Mouse (Mus musculus) adrenal gland (tissue): Measurements from ENCODE around the gene Mterf2.

Source experiments
- intact Hi-C: fragments of 180-260 bp; cut with DNase I; formaldehyde crosslinking; loops from one replicate; pipeline ENCODE4 v1.15.1; 2025
- long read RNA-seq, 2 experiments: library from polyadenylated mRNA; unstranded; transcript quantifications; one replicate each; pipeline ENCODE4 v2.0.0; 2020; ENCODE audit warnings: borderline replicate concordance in 1 of 2; ENCODE audit not compliant: insufficient replicate concordance in 1 of 2

The Mterf2 gene
- long read RNA-seq, experiment 1, transcript Mterf2-201 (3 exons, 1,567 nt) = major isoform, 6 of 8 reads
- long read RNA-seq, experiment 1, partial matches to known transcripts = 0 of 8 reads
- long read RNA-seq, experiment 1, other reads (novel, unspliced or antisense) = 1 of 8 reads
- long read RNA-seq, experiment 2, transcript Mterf2-201 (3 exons, 1,567 nt) = major isoform, 8 of 12 reads
- long read RNA-seq, experiment 2, partial matches to known transcripts = 0 of 12 reads
- long read RNA-seq, experiment 2, other reads (novel, unspliced or antisense) = 1 of 12 reads

DNA sequence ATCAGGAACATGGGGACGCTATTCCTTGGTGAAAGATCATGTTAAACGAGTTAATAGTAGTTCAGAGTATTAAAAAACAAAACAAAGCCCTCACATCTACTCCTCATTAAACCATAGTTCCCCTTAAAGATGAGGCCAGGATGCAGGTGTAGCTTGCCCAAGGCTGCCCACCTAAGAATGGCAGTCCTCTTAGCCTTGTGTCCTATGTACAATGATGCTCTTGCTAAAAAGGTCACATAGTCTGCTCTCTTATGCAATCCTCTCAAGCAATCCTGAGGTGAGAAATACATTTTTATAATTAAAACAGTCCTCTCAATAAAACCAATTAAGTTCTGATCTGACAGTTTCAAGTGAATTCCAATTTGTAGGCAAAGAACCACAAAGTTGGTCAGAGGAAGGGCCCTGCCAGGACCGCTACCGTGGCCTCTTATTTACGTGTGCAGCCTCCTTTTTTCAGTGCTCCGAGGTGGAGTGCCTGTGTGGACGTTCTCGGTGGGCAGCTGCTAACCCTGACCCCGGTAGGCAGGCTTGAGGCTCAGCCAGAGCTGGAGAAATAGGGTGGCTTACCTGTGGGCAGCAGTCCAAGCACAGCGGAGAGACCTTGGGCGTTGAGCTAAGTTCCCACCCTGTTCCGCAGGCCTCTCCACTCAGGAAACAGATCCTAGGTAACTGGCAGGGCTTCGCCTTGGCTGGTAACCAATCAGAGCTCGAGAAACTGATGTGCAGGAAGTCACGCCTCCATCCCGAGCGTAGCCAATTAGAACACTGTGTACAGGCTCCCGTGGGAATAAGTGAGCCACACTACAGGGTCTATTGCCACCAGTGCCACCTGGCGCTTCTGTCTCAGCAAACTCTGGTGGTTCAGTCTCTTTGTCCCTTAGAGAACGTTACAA lies at the start of gene Mterf2:
Gene Mterf2 (minus strand): TSS at position 633 of the 893 bp plus-strand sequence.
- intact Hi-C loops = no loop called here

- intact Hi-C loops = no loop called here
These were observed 48.8 kb upstream of the Mterf2 start for GRCm38 (mm10) chr10:85176640-85177039.

GRCm38 (mm10) chr10:85165306-85165705 lies 37.5 kb upstream of the Mterf2 start:
- intact Hi-C loops = no loop called here

DNA sequence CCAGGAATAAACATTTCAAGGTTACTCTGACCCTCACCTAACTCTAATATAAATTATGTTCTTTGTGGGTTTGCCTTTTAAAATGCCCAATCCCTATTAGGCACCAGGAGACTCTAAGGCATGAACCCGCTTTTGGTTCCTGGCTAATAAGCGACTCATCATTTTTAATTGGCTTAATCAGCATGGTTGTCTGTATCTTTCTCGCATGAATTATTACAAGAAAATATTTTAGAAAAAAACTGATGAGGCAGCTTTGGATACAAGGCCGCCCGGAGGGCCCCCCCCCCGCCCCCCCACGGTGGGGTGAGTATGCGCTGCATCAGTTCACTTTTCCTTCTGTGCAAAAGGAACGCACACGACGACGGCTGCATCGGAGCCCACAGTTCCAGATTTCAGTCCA lies 37.0 kb upstream of the Mterf2 start:
- intact Hi-C loops = no loop called here

- intact Hi-C loops = no loop called here
These were observed 34.0 kb upstream of the Mterf2 start for GRCm38 (mm10) chr10:85161745-85162351.

DNA sequence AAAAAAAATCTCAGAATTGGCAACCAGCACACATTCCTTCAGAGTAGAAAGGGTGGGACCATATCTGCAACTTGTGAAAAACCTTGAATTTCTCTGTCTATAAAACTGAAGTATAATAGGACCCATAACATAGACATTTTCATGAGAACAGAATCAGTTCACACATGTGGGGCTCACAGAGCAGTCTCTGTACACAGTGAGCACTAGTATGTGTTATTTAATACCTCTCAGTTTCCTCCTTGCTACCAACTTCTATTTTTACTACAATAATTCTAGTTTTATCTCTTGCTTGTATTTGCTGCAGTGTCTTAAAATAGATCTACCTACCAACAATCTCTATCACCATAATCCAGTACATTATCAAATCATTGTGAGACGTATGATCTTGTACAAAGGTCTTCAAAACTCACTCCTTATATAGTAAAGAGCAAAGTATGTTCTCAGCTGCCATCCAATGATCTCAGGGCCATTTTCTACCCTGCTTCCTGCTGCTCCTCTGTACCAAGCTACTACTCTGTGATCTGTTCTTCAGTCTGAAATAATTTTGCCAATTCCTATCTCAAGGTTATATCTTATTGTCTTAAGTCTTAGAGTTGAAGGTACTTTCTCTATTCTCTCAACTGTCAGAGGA lies 32.3 kb upstream of the Mterf2 start:
- intact Hi-C loops = no loop called here

- intact Hi-C loops = no loop called here
These were observed 29.6 kb upstream of the Mterf2 start for GRCm38 (mm10) chr10:85157451-85157850.

GRCm38 (mm10) chr10:85154195-85154594 lies 26.4 kb upstream of the Mterf2 start:
- intact Hi-C loops = no loop called here

GRCm38 (mm10) chr10:85149226-85149625 lies 21.4 kb upstream of the Mterf2 start:
- intact Hi-C loops = no loop called here

DNA sequence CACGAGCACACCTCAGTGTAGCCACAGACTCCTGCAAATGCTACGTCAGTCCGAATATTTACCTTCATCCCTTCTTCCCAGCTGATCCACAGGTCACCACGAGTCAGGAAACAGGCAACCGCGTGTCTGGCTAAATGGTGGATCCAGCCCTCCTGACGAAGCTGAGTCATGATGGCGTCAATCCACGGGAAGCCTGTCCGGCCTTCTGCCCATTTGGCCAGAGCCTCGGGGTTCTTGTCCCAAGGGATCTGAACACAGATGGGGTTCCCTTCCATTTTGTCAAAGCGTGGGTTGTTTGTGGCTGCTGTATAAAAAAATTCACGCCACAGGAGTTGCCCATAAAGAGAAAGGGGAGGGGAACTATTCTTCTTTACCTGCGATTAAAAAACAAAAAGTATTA lies 18.5 kb upstream of the Mterf2 start:
- intact Hi-C loops = no loop called here

- intact Hi-C loops = no loop called here
These were observed 13.6 kb upstream of the Mterf2 start for GRCm38 (mm10) chr10:85141465-85141864.

DNA sequence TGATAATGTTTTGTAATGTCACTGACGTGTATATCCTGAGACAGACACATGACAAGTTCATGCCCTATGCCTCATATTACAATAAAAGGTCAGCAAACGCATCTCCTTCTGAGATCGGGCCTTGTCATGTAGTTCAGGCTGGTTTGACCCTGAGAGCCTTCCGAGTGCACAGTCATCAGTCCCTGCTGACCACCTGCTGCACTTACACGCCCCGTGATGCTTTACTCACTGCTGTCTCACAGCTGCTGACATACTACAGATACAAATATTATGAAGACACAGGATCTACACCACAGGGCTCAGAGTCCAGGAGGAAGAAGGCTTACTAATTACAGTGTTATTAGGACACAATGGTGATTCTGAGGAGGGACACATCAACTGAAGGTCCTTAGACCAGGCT lies 8.7 kb upstream of the Mterf2 start:
- intact Hi-C loops = no loop called here

DNA sequence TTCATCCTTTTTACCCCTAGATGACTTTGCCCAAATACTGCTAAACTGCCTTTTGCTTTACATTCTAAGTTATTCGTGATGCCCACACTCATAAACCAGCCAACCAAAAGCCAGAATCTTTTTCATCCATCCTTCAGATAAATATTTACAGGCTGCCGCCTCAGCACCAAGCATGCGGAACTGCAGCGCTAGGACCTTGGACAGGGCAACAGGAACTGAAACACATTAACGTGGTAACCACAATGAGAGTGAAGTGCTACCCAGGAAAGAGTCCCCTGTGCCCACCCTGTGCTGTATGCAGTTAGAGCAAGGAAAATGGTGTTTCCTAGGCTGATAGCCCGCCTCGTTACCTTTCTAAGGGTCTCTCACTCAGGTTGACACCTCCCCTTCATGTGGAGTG lies 626 bp upstream of the Mterf2 start:
- intact Hi-C loops = no loop called here

DNA sequence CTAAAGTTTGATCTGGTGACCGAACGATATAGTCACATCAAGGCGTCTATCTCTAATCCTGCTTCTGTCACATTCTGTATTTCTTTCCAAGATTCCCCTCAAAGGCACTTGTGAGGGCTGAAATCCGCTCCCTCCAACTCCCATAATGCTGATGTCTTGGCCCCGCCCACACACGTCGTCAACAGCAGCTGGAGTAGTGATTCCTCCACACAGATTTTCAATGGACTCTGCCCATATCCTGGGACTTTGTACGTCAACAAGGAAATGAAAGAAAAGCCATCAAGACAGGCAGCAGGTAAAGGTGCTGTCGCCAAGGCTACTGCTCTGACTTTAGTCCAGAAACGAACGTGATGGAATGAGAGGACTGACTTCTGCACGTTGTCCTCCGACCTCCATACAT lies 2.6 kb downstream of the Mterf2 start:
- intact Hi-C loops = no loop called here

- intact Hi-C loops = no loop called here
These were observed 13.4 kb downstream of the Mterf2 start for GRCm38 (mm10) chr10:85114409-85114808.

- intact Hi-C loops = no loop called here
These were observed 24.5 kb downstream of the Mterf2 start for GRCm38 (mm10) chr10:85103085-85103885.

GRCm38 (mm10) chr10:85102247-85103084 lies 25.4 kb downstream of the Mterf2 start, which contains the start of the genes Fhl4 and Tmem263:
Fhl4 (minus strand) TSS chr10:85102495.
Tmem263 (plus strand) TSS chr10:85102627.
- intact Hi-C loops = no loop called here

DNA sequence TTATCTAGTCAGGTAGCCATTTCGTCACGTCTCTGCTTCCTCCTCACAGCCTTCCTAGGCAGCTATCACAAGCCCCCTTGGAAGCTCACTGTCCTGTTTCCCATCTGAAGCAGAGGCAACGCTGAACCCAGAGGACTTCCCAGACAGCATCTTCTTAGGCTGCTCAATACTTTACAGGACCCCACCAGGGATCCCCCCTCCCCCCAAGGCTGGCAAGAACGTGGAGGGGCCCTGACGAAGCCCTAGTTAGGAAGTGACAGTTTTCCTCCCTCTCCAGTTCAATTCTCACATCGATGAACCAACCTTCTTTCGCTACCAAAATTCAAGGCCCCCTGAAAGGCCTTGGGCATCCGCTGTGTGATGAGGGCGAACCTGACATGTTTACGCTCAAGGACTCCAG lies 26.0 kb downstream of the Mterf2 start:
- intact Hi-C loops = no loop called here

- intact Hi-C loops = no loop called here
These were observed 56.1 kb downstream of the Mterf2 start for GRCm38 (mm10) chr10:85071605-85072152.
